Mouse (Mus musculus) adrenal gland, postnatal 4 days (tissue): Measurements from ENCODE around the gene Scg3. TPM values are rescaled to one million over a fixed set of nuclear protein-coding genes. Genes with fewer than 3 reads are reported as not detected.
A peak's percentile ranks its signal among the peaks of the same experiment; 100 is the strongest.
"Not testable (repeated sequence)": the region's sequence is repeated elsewhere in the genome, so short reads cannot be mapped to it uniquely, and the experiment has no call there.

Source experiments
- DNase-seq, 2 experiments: peaks; one replicate each; pipeline ENCODE4 v3.0.0; 2021 to 2022; ENCODE audit warnings: low spot score in 2 of 2, mixed read lengths in 2 of 2
- total RNA-seq, 2 experiments: library from RNA; stranded (reverse); gene quantifications; 2 replicates each; pipeline ENCODE4 v1.2.3; 2021

The Scg3 gene
- total RNA-seq, 2 experiments from 2014 or later, result 44.2 to 45.6 TPM

GRCm38 (mm10) chr9:75626308-75626604 lies 57.6 kb downstream of the Scg3 start:
- DNase-seq, result no peak

- peak; percentile 50 to 53 for DNase-seq
Measured at GRCm38 (mm10) chr9:75625556-75626307, 58.1 kb downstream of the Scg3 start, which contains the start of gene Lysmd2. TSS of gene Lysmd2 (plus strand) at chr9:75625741.

- DNase-seq, result no peak
Measured at GRCm38 (mm10) chr9:75624983-75625555, 58.8 kb downstream of the Scg3 start.

GRCm38 (mm10) chr9:75621428-75621827 lies 62.4 kb downstream of the Scg3 start:
- no peak for DNase-seq

GRCm38 (mm10) chr9:75619761-75620160 lies 64.1 kb downstream of the Scg3 start:
- not testable (repeated sequence) for DNase-seq

- no peak for DNase-seq
Measured at GRCm38 (mm10) chr9:75618836-75619400, 64.9 kb downstream of the Scg3 start.

GRCm38 (mm10) chr9:75616560-75616959 lies 67.3 kb downstream of the Scg3 start:
- no peak for DNase-seq

- DNase-seq, result peak; percentile 14 to 16
Measured at GRCm38 (mm10) chr9:75610571-75611493, 73.0 kb downstream of the Scg3 start, which contains the start of gene Tmod2. TSS of gene Tmod2 (minus strand) at chr9:75611325.

- DNase-seq, result no peak
Measured at GRCm38 (mm10) chr9:75609965-75610364, 73.9 kb downstream of the Scg3 start.

GRCm38 (mm10) chr9:75609505-75609904 lies 74.4 kb downstream of the Scg3 start:
- DNase-seq, result no peak

GRCm38 (mm10) chr9:75607496-75607895 lies 76.4 kb downstream of the Scg3 start:
- no peak for DNase-seq

- DNase-seq, result no peak
Measured at GRCm38 (mm10) chr9:75601510-75601909, 82.3 kb downstream of the Scg3 start.

- no peak for DNase-seq
Measured at GRCm38 (mm10) chr9:75600166-75600934, 83.5 kb downstream of the Scg3 start.

GRCm38 (mm10) chr9:75599191-75599841 lies 84.5 kb downstream of the Scg3 start:
- no peak for DNase-seq

GRCm38 (mm10) chr9:75597596-75597995 lies 86.3 kb downstream of the Scg3 start:
- DNase-seq, result no peak

- no peak for DNase-seq
Measured at GRCm38 (mm10) chr9:75597036-75597435, 86.8 kb downstream of the Scg3 start.

- no peak for DNase-seq
Measured at GRCm38 (mm10) chr9:75593481-75593880, 90.4 kb downstream of the Scg3 start.
